Mouse (Mus musculus): ENCODE measurements around the gene Col6a5. TPM values are rescaled to one million over a fixed set of nuclear protein-coding genes. Genes with fewer than 3 reads are reported as not detected.
"Not testable (repeated sequence)": the region's sequence is repeated elsewhere in the genome, so short reads cannot be mapped to it uniquely, and the experiment has no call there.

The Col6a5 gene
- polyA plus RNA-seq, 1 experiment, result 4.1 TPM

- no peak for TF ChIP-seq CTCF (IDR thresholded peaks at IDR 0.05; ENCODE audit: control insufficient read depth, insufficient read depth, insufficient replicate concordance, low read depth, low read length)
- no peak for TF ChIP-seq POLR2A (IDR thresholded peaks at IDR 0.05; ENCODE audit: control insufficient read depth, low read depth, low read length)
- Histone ChIP-seq H3K27ac (ENCODE audit: control insufficient read depth, insufficient read depth, low read depth, low read length) (no peak overlapping the region), H3K4me1 (ENCODE audit: control insufficient read depth, insufficient read depth, low read length) (no peaks in the 10 kb centered on the region), H3K4me3 (ENCODE audit: control insufficient read depth, low read depth, low read length) (no peak overlapping the region), H3K36me3 (ENCODE audit: control insufficient read depth, insufficient read depth, low read length) (no peaks in the 10 kb centered on the region), H3K27me3 (ENCODE audit: control insufficient read depth, insufficient read depth, low read length) (no peaks in the 10 kb centered on the region)
Observed at GRCm38 (mm10) chr9:105851011-105851410, 109.4 kb downstream of the Col6a5 start.

- Histone ChIP-seq H3K4me1 (ENCODE audit: control insufficient read depth, insufficient read depth, low read length) (no peaks in the 10 kb centered on the region), H3K4me3 (ENCODE audit: control insufficient read depth, low read depth, low read length) (no peak overlapping the region), H3K27me3 (ENCODE audit: control insufficient read depth, insufficient read depth, low read length) (no peaks in the 10 kb centered on the region), H3K27ac (ENCODE audit: control insufficient read depth, insufficient read depth, low read depth, low read length) (no peak overlapping the region), H3K36me3 (ENCODE audit: control insufficient read depth, insufficient read depth, low read length) (no peaks in the 10 kb centered on the region)
- no peak for TF ChIP-seq CTCF (IDR thresholded peaks at IDR 0.05; ENCODE audit: control insufficient read depth, insufficient read depth, insufficient replicate concordance, low read depth, low read length)
- no peak for TF ChIP-seq POLR2A (IDR thresholded peaks at IDR 0.05; ENCODE audit: control insufficient read depth, low read depth, low read length)
Observed at GRCm38 (mm10) chr9:105848396-105848795, 112.0 kb downstream of the Col6a5 start.

- no peaks in the 10 kb centered on the region for H3K4me1 ChIP-seq (ENCODE audit: control insufficient read depth, insufficient read depth, low read length)
- no peaks in the 10 kb centered on the region for H3K36me3 ChIP-seq (ENCODE audit: control insufficient read depth, insufficient read depth, low read length)
- TF ChIP-seq CTCF (IDR thresholded peaks at IDR 0.05; ENCODE audit: control insufficient read depth, insufficient read depth, insufficient replicate concordance, low read depth, low read length), result no peak
- no peak for TF ChIP-seq POLR2A (IDR thresholded peaks at IDR 0.05; ENCODE audit: control insufficient read depth, low read depth, low read length)
- H3K27ac ChIP-seq (ENCODE audit: control insufficient read depth, insufficient read depth, low read depth, low read length), result no peak overlapping the region
- H3K4me3 ChIP-seq (ENCODE audit: control insufficient read depth, low read depth, low read length), result no peak overlapping the region
- no peaks in the 10 kb centered on the region for H3K27me3 ChIP-seq (ENCODE audit: control insufficient read depth, insufficient read depth, low read length)
Observed at GRCm38 (mm10) chr9:105847261-105847660, 113.2 kb downstream of the Col6a5 start.

DNA sequence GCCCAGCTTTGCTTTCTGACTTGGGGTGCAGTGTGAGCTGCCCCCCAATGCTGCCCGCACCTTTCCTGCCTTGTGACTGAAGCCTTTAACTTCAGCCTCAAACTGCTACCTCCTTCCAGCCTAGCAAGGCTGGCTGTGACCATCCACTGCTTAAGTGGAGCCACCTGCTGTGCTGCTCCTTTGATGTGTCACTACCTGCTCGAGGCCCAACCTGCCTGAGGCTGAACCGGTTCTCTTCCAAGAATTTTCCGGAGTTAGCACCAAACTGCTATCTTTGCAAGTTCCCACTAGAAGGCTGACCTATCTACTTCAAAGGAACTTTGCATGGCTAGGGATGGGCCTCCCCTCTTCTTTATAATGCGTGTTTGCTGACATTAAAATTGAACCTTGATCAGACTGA lies 119.1 kb downstream of the Col6a5 start:
- H3K36me3 ChIP-seq (ENCODE audit: control insufficient read depth, insufficient read depth, low read length); H3K4me1 ChIP-seq (ENCODE audit: control insufficient read depth, insufficient read depth, low read length); H3K4me3 ChIP-seq (ENCODE audit: control insufficient read depth, low read depth, low read length); H3K27me3 ChIP-seq (ENCODE audit: control insufficient read depth, insufficient read depth, low read length); H3K27ac ChIP-seq (ENCODE audit: control insufficient read depth, insufficient read depth, low read depth, low read length): not testable (repeated sequence)

GRCm38 (mm10) chr9:105839147-105839515 lies 121.3 kb downstream of the Col6a5 start:
- Histone ChIP-seq H3K27ac (ENCODE audit: control insufficient read depth, insufficient read depth, low read depth, low read length) (no peak overlapping the region), H3K4me1 (ENCODE audit: control insufficient read depth, insufficient read depth, low read length) (no peaks in the 10 kb centered on the region), H3K4me3 (ENCODE audit: control insufficient read depth, low read depth, low read length) (no peak overlapping the region), H3K27me3 (ENCODE audit: control insufficient read depth, insufficient read depth, low read length) (no peaks in the 10 kb centered on the region), H3K36me3 (ENCODE audit: control insufficient read depth, insufficient read depth, low read length) (no peaks in the 10 kb centered on the region)
- TF ChIP-seq CTCF (IDR thresholded peaks at IDR 0.05; ENCODE audit: control insufficient read depth, insufficient read depth, insufficient replicate concordance, low read depth, low read length), result no peak
- TF ChIP-seq POLR2A (IDR thresholded peaks at IDR 0.05; ENCODE audit: control insufficient read depth, low read depth, low read length), result no peak

DNA sequence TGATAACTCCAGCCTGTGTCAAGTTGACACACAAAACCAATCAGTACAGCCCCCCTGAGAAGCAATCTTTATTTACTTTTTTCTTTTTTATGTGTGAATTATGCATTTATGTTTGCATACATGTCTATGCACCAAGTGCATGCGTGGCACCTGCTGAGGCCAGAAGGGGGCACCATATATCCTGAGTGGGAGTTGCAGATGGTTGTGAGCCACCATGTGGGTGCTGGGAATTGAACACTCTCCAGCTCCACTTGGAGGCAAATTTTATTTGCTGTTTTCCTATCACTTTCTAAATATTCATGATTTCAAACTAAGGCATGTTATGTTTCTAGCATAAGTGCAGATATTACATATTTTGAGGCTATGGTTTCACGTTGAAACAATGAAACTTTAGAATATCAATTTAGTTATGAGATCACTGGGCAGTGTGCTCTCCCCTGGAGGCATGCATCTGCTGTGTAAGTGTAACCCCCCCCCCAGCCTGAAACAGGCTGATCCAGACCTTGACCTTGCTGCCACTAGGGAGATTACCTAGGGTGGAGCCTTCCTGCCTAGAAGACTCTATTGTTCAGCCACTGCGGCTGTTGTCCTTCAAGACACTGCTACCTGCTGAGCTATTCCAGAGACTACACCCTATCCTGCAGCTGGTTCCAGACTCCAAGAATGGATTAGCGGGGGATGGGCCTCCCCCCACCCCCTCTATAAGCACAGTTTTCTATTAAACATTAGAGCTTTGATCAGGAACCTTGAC lies 121.9 kb downstream of the Col6a5 start:
- Histone ChIP-seq H3K27ac (ENCODE audit: control insufficient read depth, insufficient read depth, low read depth, low read length) (no peak overlapping the region), H3K4me3 (ENCODE audit: control insufficient read depth, low read depth, low read length) (no peak overlapping the region), H3K4me1 (ENCODE audit: control insufficient read depth, insufficient read depth, low read length) (peaks cover 3% of the 10 kb centered on the region), H3K36me3 (ENCODE audit: control insufficient read depth, insufficient read depth, low read length) (no peaks in the 10 kb centered on the region), H3K27me3 (ENCODE audit: control insufficient read depth, insufficient read depth, low read length) (no peaks in the 10 kb centered on the region)
- TF ChIP-seq POLR2A (IDR thresholded peaks at IDR 0.05; ENCODE audit: control insufficient read depth, low read depth, low read length), result no peak
- no peak for TF ChIP-seq CTCF (IDR thresholded peaks at IDR 0.05; ENCODE audit: control insufficient read depth, insufficient read depth, insufficient replicate concordance, low read depth, low read length)

DNA sequence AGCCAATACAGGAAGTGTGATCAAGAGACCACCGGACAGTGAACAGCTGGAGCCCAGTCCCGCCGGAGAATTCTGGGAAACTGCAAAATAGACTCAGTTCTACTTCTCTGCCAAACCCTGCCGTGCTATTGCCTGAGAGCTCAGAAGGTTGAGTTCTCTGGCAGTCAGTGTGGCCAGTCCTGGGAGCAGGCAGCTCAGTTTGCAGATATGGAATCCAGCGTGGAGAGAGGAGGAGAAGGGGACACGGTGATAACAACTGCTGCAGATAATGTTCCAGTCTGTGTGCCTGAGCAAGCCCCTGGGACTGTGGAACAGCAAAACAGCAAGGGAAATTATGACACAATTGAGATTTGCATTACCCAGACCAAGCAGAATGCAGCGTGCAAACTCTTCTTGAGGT lies 124.9 kb downstream of the Col6a5 start:
- no peaks in the 10 kb centered on the region for H3K27me3 ChIP-seq (ENCODE audit: control insufficient read depth, insufficient read depth, low read length)
- H3K36me3 ChIP-seq (ENCODE audit: control insufficient read depth, insufficient read depth, low read length), result no peaks in the 10 kb centered on the region
- no peak for TF ChIP-seq POLR2A (IDR thresholded peaks at IDR 0.05; ENCODE audit: control insufficient read depth, low read depth, low read length)
- TF ChIP-seq CTCF (IDR thresholded peaks at IDR 0.05; ENCODE audit: control insufficient read depth, insufficient read depth, insufficient replicate concordance, low read depth, low read length), result no peak
- H3K4me1 ChIP-seq (ENCODE audit: control insufficient read depth, insufficient read depth, low read length), result peaks cover 10% of the 10 kb centered on the region
- no peak overlapping the region for H3K27ac ChIP-seq (ENCODE audit: control insufficient read depth, insufficient read depth, low read depth, low read length)
- H3K4me3 ChIP-seq (ENCODE audit: control insufficient read depth, low read depth, low read length), result no peak overlapping the region

- no peaks in the 10 kb centered on the region for H3K36me3 ChIP-seq (ENCODE audit: control insufficient read depth, insufficient read depth, low read length)
Observed at GRCm38 (mm10) chr9:105834799-105835198, 125.6 kb downstream of the Col6a5 start.

More at GRCm38 (mm10) chr9:105834799-105835198, 125.6 kb downstream of the Col6a5 start:
- no peak for TF ChIP-seq POLR2A (IDR thresholded peaks at IDR 0.05; ENCODE audit: control insufficient read depth, low read depth, low read length)
- peaks cover 10% of the 10 kb centered on the region for H3K4me1 ChIP-seq (ENCODE audit: control insufficient read depth, insufficient read depth, low read length)
- H3K27ac ChIP-seq (ENCODE audit: control insufficient read depth, insufficient read depth, low read depth, low read length), result no peak overlapping the region
- H3K4me3 ChIP-seq (ENCODE audit: control insufficient read depth, low read depth, low read length), result no peak overlapping the region
- H3K27me3 ChIP-seq (ENCODE audit: control insufficient read depth, insufficient read depth, low read length), result no peaks in the 10 kb centered on the region
